Mouse (Mus musculus): ENCODE data around the gene Prr13.

Gene Prr13

GRCm38 (mm10) chr15:102458904-102459317 is at the start of gene Prr13:
Prr13 (plus strand) TSS chr15:102459028.
- DNase-seq: peak; percentile 100

- no peak for DNase-seq
Measured at GRCm38 (mm10) chr15:102409286-102409685, 49.5 kb upstream of the Prr13 start.

- DNase-seq: no peak
Measured at GRCm38 (mm10) chr15:102411077-102411476, 47.8 kb upstream of the Prr13 start.

GRCm38 (mm10) chr15:102413687-102414086 is 45.1 kb upstream of the Prr13 start:
- DNase-seq: no peak

GRCm38 (mm10) chr15:102417524-102417923 is 41.3 kb upstream of the Prr13 start:
- no peak for DNase-seq

- DNase-seq: no peak
Measured at GRCm38 (mm10) chr15:102420986-102421385, 37.8 kb upstream of the Prr13 start.

- DNase-seq: peak; percentile 85
Measured at GRCm38 (mm10) chr15:102421437-102421836, 37.4 kb upstream of the Prr13 start.

- DNase-seq: no peak
Measured at GRCm38 (mm10) chr15:102423602-102424240, 35.1 kb upstream of the Prr13 start.

- no peak for DNase-seq
Measured at GRCm38 (mm10) chr15:102424657-102425056, 34.2 kb upstream of the Prr13 start.

- DNase-seq: no peak
Measured at GRCm38 (mm10) chr15:102426963-102427362, 31.9 kb upstream of the Prr13 start.

- no peak for DNase-seq
Measured at GRCm38 (mm10) chr15:102432046-102432445, 26.8 kb upstream of the Prr13 start.

- no peak for DNase-seq
Measured at GRCm38 (mm10) chr15:102433173-102433572, 25.7 kb upstream of the Prr13 start.

- peak; percentile 96 for DNase-seq
Measured at GRCm38 (mm10) chr15:102442490-102442889, 16.3 kb upstream of the Prr13 start.

GRCm38 (mm10) chr15:102445146-102445545 is 13.7 kb upstream of the Prr13 start, which contains the start of gene Amhr2:
Amhr2 (plus strand) TSS chr15:102445367.
- no peak for DNase-seq

GRCm38 (mm10) chr15:102446448-102446847 is 12.4 kb upstream of the Prr13 start:
- DNase-seq: no peak

GRCm38 (mm10) chr15:102449366-102449765 is 9.5 kb upstream of the Prr13 start:
- no peak for DNase-seq

- DNase-seq: peak; percentile 68
Measured at GRCm38 (mm10) chr15:102450928-102451327, 7.9 kb upstream of the Prr13 start.

GRCm38 (mm10) chr15:102451666-102452430 is 7.0 kb upstream of the Prr13 start:
- peak; percentile 54 for DNase-seq

- DNase-seq: peak; percentile 17
Measured at GRCm38 (mm10) chr15:102455993-102456392, 2.8 kb upstream of the Prr13 start.

GRCm38 (mm10) chr15:102458050-102458736 is 635 bp upstream of the Prr13 start:
- DNase-seq: peak; percentile 22

- DNase-seq: peak; percentile 20
Measured at GRCm38 (mm10) chr15:102459381-102459780, 553 bp downstream of the Prr13 start.

- peak; percentile 14 for DNase-seq
Measured at GRCm38 (mm10) chr15:102459847-102460246, 1.0 kb downstream of the Prr13 start.

GRCm38 (mm10) chr15:102460409-102460808 is 1.6 kb downstream of the Prr13 start:
- DNase-seq: no peak

GRCm38 (mm10) chr15:102460971-102461370 is 2.1 kb downstream of the Prr13 start:
- DNase-seq: peak; percentile 30

Measured in lung, postnatal 36 days (tissue).